Mouse (Mus musculus): ENCODE measurements around the gene Rpl36a-ps1.

DNA sequence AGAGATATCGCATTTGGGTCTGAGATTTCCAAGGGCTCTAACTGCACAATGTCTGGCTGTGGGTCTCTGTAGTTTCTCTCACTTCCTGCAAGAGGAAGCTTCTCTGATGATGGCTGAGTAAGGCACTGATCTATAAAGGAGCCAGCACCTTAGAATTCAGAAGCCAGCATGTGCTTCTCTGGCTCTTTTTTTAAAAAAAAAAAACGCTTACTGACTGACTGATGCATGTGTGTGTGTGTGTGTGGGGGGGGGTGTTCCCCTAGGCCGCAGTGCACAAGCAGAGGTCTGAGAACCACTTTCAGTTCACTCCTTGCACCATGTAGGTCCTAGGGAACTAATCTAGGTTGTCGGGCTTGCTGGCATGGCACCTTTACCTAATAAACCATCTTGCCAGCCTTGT, 47.3 kb upstream of the Rpl36a-ps1 start:
- no peak for TF ChIP-seq POLR2A (IDR thresholded peaks at IDR 0.05; ENCODE audit: insufficient read depth, low read length)
- no peak for TF ChIP-seq CTCF (IDR thresholded peaks at IDR 0.05; ENCODE audit: low read depth, low read length)

Measured in ES-Bruce4 (cell line).